In the genomic region with DNA sequence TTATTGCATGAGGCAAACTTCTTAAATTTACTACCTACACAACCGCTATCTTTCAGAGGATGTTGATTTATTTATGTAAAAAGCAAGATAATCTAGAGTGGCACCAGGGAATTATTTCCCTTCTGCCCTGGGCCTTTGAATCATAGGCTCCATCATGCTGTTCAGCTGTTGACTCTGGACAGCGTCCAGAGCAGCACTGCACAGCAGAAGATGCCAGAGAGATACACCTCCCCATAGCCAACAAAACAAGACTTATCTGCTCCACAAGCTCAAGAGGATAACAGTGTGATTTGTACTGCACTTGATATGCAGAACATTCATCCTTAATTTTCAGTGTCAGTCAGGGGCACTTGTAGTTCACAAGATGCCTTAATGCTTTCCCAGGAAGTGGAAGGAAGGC, we compare ENCODE assay signal across 15 mouse cellular contexts.
DNase-seq lines count a peak whose midpoint lies in the region; ATAC-seq lines count a peak whose summit lies in the region.
"Had no signal": no experiment of that assay in that cellular context is flagged by ENCODE, and none has a peak within 500 bp of the region (broad histone marks: within the 10 kb centered on the region; RNA-seq: fewer than 3 reads in every experiment).

No protein-coding gene starts in this region.

- no peak overlapping the region for H3K4me2 ChIP-seq in kidney, embryonic 14.5 days (replicated peaks; ENCODE audit: low read depth, low read length)
- H3K4me2 ChIP-seq in heart, embryonic 12.5 days, result no peak overlapping the region
- H3K4me2 ChIP-seq: midbrain, embryonic 13.5 days; neural tube, embryonic 12.5 days had no signal

- H3K9me3 ChIP-seq in kidney, embryonic 14.5 days (ENCODE audit: control insufficient read depth, low read length), result no peaks in the 10 kb centered on the region
- peaks cover 3% of the 10 kb centered on the region; the same call in 1 of the 2 replicates for H3K9me3 ChIP-seq in heart, embryonic 12.5 days (replicated peaks)
- H3K9me3 ChIP-seq: forebrain, embryonic 10.5 days; midbrain, embryonic 13.5 days; neural tube, embryonic 12.5 days had no signal

- no peak overlapping the region for H3K4me3 ChIP-seq in kidney, embryonic 14.5 days (ENCODE audit: low read length)
- no peak overlapping the region for H3K4me3 ChIP-seq in heart, embryonic 12.5 days
- H3K4me3 ChIP-seq: forebrain, embryonic 10.5 days; midbrain, embryonic 13.5 days; neural tube, embryonic 12.5 days had no signal

- intact Hi-C loops in gastrocnemius, postnatal 14 days (cut with DNase I; ENCODE audit: low total_unique reads), result no loop called here

- H3K9ac ChIP-seq in kidney, embryonic 14.5 days (ENCODE audit: low read depth, low read length), result no peak overlapping the region
- no peak overlapping the region for H3K9ac ChIP-seq in heart, embryonic 12.5 days
- H3K9ac ChIP-seq: midbrain, embryonic 13.5 days; neural tube, embryonic 12.5 days had no signal

- 44% methylated on average over 2 of the region's 2 CpGs for WGBS in kidney, embryonic 14.5 days
- WGBS in heart, embryonic 12.5 days, result 34% methylated on average over 2 of the region's 2 CpGs

- H3K27me3 ChIP-seq in kidney, embryonic 14.5 days (ENCODE audit: control insufficient read depth, insufficient read depth, low read length), result no peaks in the 10 kb centered on the region
- H3K27me3 ChIP-seq in heart, embryonic 12.5 days (replicated peaks), result no peaks in the 10 kb centered on the region
- H3K27me3 ChIP-seq: CH12.LX; midbrain, embryonic 13.5 days; neural tube, embryonic 12.5 days had no signal

- no peaks in the 10 kb centered on the region for H3K4me1 ChIP-seq in kidney, embryonic 14.5 days (ENCODE audit: control insufficient read depth, insufficient read depth, low read length)
- no peaks in the 10 kb centered on the region; the same call in 1 of the 2 replicates for H3K4me1 ChIP-seq in heart, embryonic 12.5 days (replicated peaks)
- H3K4me1 ChIP-seq: forebrain, embryonic 10.5 days; midbrain, embryonic 13.5 days; neural tube, embryonic 12.5 days had no signal

- H3K36me3 ChIP-seq in kidney, embryonic 14.5 days (ENCODE audit: control insufficient read depth, insufficient read depth, low read length), result no peaks in the 10 kb centered on the region
- no peaks in the 10 kb centered on the region for H3K36me3 ChIP-seq in heart, embryonic 12.5 days
- H3K36me3 ChIP-seq: forebrain, embryonic 10.5 days; midbrain, embryonic 13.5 days; neural tube, embryonic 12.5 days had no signal

- DNase-seq in gastrocnemius, postnatal 14 days, result peak; percentile 15
- no peak for DNase-seq in gastrocnemius, adult 8-10 months (ENCODE audit: low spot score in 2 of 2)
- peak; percentile 10 to 16 for DNase-seq in kidney, postnatal 4 days
- peak; percentile 42 for DNase-seq in MN1 (ENCODE audit: low spot score)
- no peak for DNase-seq in thymus, postnatal 10 days (ENCODE audit: low spot score in 2 of 2)
- DNase-seq in spleen, postnatal 36 days (ENCODE audit: low spot score in 2 of 2), result no peak
- DNase-seq: adrenal gland, postnatal 10 days; lung, postnatal 4 days had no signal

- no peak overlapping the region for H3K27ac ChIP-seq in kidney, embryonic 14.5 days (ENCODE audit: low read depth, low read length)
- H3K27ac ChIP-seq in heart, embryonic 12.5 days (ENCODE audit: poor library complexity, severe bottlenecking), result no peak overlapping the region
- H3K27ac ChIP-seq: forebrain, embryonic 10.5 days; midbrain, embryonic 13.5 days; neural tube, embryonic 12.5 days had no signal

- no peak; the same call in 1 of the 2 replicates for ATAC-seq in kidney, embryonic 14.5 days (ENCODE audit: low FRiP score, low TSS enrichment)
- 0 out of 2 replicates have a peak, but pooled peaks have one; percentile 39 for ATAC-seq in heart, embryonic 12.5 days (ENCODE audit: insufficient number of reproducible peaks, low FRiP score)
- ATAC-seq: intestine, embryonic 16.5 days; midbrain, embryonic 13.5 days had no signal

Comparison
In these comparisons a context has a peak if more than half of its experiments do, and no peak if none do; other contexts are left out.
1. DNase-seq: peak in gastrocnemius, postnatal 14 days (single experiment), kidney, postnatal 4 days (2 of 2) and MN1 (single experiment); none in gastrocnemius, adult 8-10 months (0 of 2), thymus, postnatal 10 days (0 of 2) and spleen, postnatal 36 days (0 of 2).